Mouse (Mus musculus) lung, postnatal 0 days (tissue): Measurements from ENCODE around the gene Klk1b8. TPM values are rescaled to one million over a fixed set of nuclear protein-coding genes. Genes with fewer than 3 reads are reported as not detected.
"Not testable (repeated sequence)": the region's sequence is repeated elsewhere in the genome, so short reads cannot be mapped to it uniquely, and the experiment has no call there.

Experiments used
- ATAC-seq: fragments of 200-750 bp; cut with Nextera tagmentation; 2 replicates; pipeline ENCODE4 v1.8.0; 2017; ENCODE audit warnings: moderate library complexity
- DNase-seq: peaks from one replicate; pipeline ENCODE4 v3.0.0-alpha.2; 2016; ENCODE audit warnings: low spot score
- H3K27ac ChIP-seq: fragments of 300-500 bp; sonication (generic); 2 replicates; pipeline ENCODE4 v1.5.1; 2014; ENCODE audit warnings: antibody characterized with exemption, mild to moderate bottlenecking, low read length, mixed read lengths
- H3K27me3 ChIP-seq: fragments of 300-500 bp; sonication (generic); replicated peaks from 2 replicates; pipeline ENCODE4 v1.6.1; 2014; ENCODE audit warnings: low read length, mixed read lengths; ENCODE audit not compliant: insufficient read depth
- H3K36me3 ChIP-seq: fragments of 300-500 bp; sonication (generic); 2 replicates; pipeline ENCODE4 v1.6.1; 2014; ENCODE audit warnings: low read length, mixed read lengths; ENCODE audit not compliant: insufficient read depth
- H3K4me1 ChIP-seq: fragments of 300-500 bp; sonication (generic); 2 replicates; pipeline ENCODE4 v1.6.1; 2014; ENCODE audit warnings: antibody characterized with exemption, low read depth, low read length, mixed read lengths; ENCODE audit not compliant: insufficient read depth
- H3K4me2 ChIP-seq: fragments of 300-500 bp; sonication (generic); replicated peaks from 2 replicates; pipeline ENCODE4 v1.6.1; 2014; ENCODE audit warnings: low read depth, mild to moderate bottlenecking, low read length, moderate library complexity, mixed read lengths
- H3K4me3 ChIP-seq: fragments of 300-500 bp; sonication (generic); 2 replicates; pipeline ENCODE4 v1.5.1; 2014; ENCODE audit warnings: low read depth, low read length
- H3K9ac ChIP-seq: fragments of 300-500 bp; sonication (generic); replicated peaks from 2 replicates; pipeline ENCODE4 v1.6.1; 2014; ENCODE audit warnings: low read depth, mild to moderate bottlenecking
- H3K9me3 ChIP-seq: fragments of 300-500 bp; sonication (generic); 2 replicates; pipeline ENCODE4 v1.6.1; 2016; ENCODE audit warnings: low read length, mixed read lengths
- CTCF ChIP-seq: IDR thresholded peaks from 2 replicates; pipeline ENCODE4 v1.5.1; 2016; ENCODE audit warnings: antibody characterized with exemption, mild to moderate bottlenecking
- EP300 ChIP-seq: IDR thresholded peaks from 2 replicates; pipeline ENCODE4 v1.6.1; 2016; ENCODE audit warnings: antibody characterized with exemption, mild to moderate bottlenecking, control low read depth
- WGBS: fragments of 180-500 bp; shearing (Covaris S2); extraction: QIAGEN DNeasy Blood & Tissue Kit; methylation state at CpG from one replicate; pipeline ENCODE4 v1.1.7; 2014; 5-methylcytosine and 5-hydroxymethylcytosine counted together
- polyA plus RNA-seq: library from polyadenylated mRNA; unstranded; fragments of >200 nt; fragmentation: Nextera tagmentation; extraction: Ambion mirVana; gene quantifications from 2 replicates; pipeline ENCODE4 v1.2.1, GENCODE M21; 2015

Klk1b8 gene
- polyA plus RNA-seq, 1 experiment from 2014 or later: not detected

DNA sequence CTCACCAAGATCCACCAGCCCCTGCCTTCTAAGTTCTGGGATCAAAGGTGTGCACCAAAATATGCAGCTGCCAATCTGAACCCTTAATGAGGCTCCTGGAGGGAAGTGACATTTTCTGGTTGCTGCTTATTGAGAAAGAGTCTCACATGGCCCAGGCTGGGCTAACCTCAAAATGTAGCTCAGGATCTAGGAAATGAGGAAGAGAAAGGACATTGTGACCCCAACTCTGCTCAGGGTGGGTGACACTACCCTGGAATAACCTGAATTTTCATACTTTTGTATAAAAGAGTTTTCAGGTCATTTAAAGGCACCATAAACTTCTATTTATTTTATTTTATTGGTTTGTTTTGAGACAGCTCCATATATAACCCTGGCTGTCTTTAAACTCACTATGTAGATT, 35.2 kb downstream of the Klk1b8 start:
- Histone ChIP-seq H3K4me1 (no peaks in the 10 kb centered on the region), H3K27ac (no peak overlapping the region), H3K9ac (no peak overlapping the region), H3K4me3 (no peak overlapping the region), H3K27me3 (no peaks in the 10 kb centered on the region), H3K4me2 (no peak overlapping the region), H3K9me3 (no peaks in the 10 kb centered on the region), H3K36me3 (no peaks in the 10 kb centered on the region)
- ATAC-seq: no peak
- TF ChIP-seq EP300 (no peak), CTCF (no peak)
- no peak for DNase-seq

DNA sequence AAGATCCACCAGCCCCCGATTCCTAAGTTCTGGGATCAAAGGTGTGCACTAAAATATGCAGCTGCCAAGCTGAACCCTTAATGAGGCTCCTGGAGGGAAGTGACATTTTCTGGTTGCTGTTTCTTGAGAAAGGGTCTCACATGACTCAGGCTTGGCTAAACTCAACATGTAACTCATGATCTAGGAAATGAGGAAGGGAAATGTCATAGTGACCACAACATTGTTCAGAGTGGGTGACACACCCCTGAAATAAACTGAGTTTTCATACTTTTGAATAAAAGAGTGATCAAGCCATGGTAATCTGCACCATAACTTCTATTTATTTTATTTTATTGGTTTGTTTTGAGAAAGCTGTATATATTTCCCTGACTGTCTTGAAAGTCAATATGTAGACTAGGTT, 44.4 kb downstream of the Klk1b8 start:
- H3K27me3 ChIP-seq, H3K9ac ChIP-seq, ATAC-seq, H3K36me3 ChIP-seq, DNase-seq, H3K4me3 ChIP-seq, H3K27ac ChIP-seq, H3K9me3 ChIP-seq, H3K4me1 ChIP-seq, H3K4me2 ChIP-seq: not testable (repeated sequence)
- WGBS: 59% methylated on average over 1 of the region's 1 CpGs

DNA sequence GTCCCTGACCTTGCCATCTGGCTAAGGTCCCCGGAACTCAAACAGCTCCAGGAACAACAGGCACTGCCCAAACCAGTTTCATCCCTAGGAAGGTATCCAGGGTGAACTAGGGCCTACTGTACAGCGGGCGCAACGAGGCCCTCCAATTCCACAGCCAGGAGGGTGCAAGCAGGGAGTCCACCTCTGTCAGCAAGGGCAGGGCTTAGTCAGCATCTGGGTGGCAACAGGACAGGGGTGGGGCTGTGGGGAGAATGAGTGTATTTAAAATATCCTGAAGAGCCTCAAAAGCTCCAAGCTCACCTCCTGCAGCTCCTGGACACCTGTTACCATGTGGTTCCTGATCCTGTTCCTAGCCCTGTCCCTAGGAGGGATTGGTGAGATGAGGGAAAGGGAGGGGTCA, 45.1 kb downstream of the Klk1b8 start, which contains the start of gene Klk1b11:
Gene Klk1b11 (plus strand): TSS at position 301 of the 400 bp plus-strand sequence.
- not testable (repeated sequence) for H3K36me3 ChIP-seq, H3K4me2 ChIP-seq, H3K4me3 ChIP-seq, H3K27me3 ChIP-seq, ATAC-seq, H3K4me1 ChIP-seq, H3K9ac ChIP-seq, H3K9me3 ChIP-seq, DNase-seq, H3K27ac ChIP-seq
- WGBS: 69% methylated on average over 4 of the region's 4 CpGs

Other genes starting within 250 kb of the Klk1b8 start
- 4.8 and 6.3 TPM in 2 replicates for gene Klk13, start 238.1 kb upstream of the Klk1b8 start, polyA plus RNA-seq
- not detected in 2 replicates for gene Klk12, start 181.8 kb upstream of the Klk1b8 start, polyA plus RNA-seq
- 1.2 and 1.3 TPM in 2 replicates for gene Klk11, start 176.1 kb upstream of the Klk1b8 start, polyA plus RNA-seq
- gene Klk10, start 169.6 kb upstream of the Klk1b8 start, polyA plus RNA-seq: 2.6 and 4.2 TPM in 2 replicates
- gene Klk9, start 158.8 kb upstream of the Klk1b8 start, polyA plus RNA-seq: 0.15 and 0.25 TPM in 2 replicates
- gene Klk8, start 153.1 kb upstream of the Klk1b8 start, polyA plus RNA-seq: 41.9 and 47.1 TPM in 2 replicates
- not detected in 2 replicates for gene Klk7, start 139.4 kb upstream of the Klk1b8 start, polyA plus RNA-seq
- not detected in 2 replicates for gene Klk6, start 126.2 kb upstream of the Klk1b8 start, polyA plus RNA-seq
- gene Klk5, start 108.7 kb upstream of the Klk1b8 start, polyA plus RNA-seq: not detected in 2 replicates
- not detected in 2 replicates for gene Klk4, start 69.5 kb upstream of the Klk1b8 start, polyA plus RNA-seq
- gene Klk15, start 16.9 kb upstream of the Klk1b8 start, polyA plus RNA-seq: not detected in 2 replicates
- not detected in 2 replicates for gene Klk1b1, start 16.1 kb downstream of the Klk1b8 start, polyA plus RNA-seq
- gene Klk1b9, start 25.4 kb downstream of the Klk1b8 start, polyA plus RNA-seq: not detected in 2 replicates
- not detected in 2 replicates for gene Klk1b11, start 45.2 kb downstream of the Klk1b8 start, polyA plus RNA-seq
- gene Klk1b26, start 61.5 kb downstream of the Klk1b8 start, polyA plus RNA-seq: not detected in 2 replicates
- gene Klk1b27, start 101.6 kb downstream of the Klk1b8 start, polyA plus RNA-seq: not detected in 2 replicates
- gene Klk1b21, start 151.7 kb downstream of the Klk1b8 start, polyA plus RNA-seq: not detected in 2 replicates
- gene Klk1b22, start 162.0 kb downstream of the Klk1b8 start, polyA plus RNA-seq: not detected in 2 replicates
- not detected in 2 replicates for gene Klk1b16, start 186.1 kb downstream of the Klk1b8 start, polyA plus RNA-seq
- not detected in 2 replicates for gene Klk1b24, start 237.6 kb downstream of the Klk1b8 start, polyA plus RNA-seq
- gene Klk1b3, start 247.5 kb downstream of the Klk1b8 start, polyA plus RNA-seq: not detected in 2 replicates